Mouse (Mus musculus): Measurements from ENCODE around the gene Susd6. TPM values are rescaled to one million over a fixed set of nuclear protein-coding genes. Genes with fewer than 3 reads are reported as not detected.

Gene Susd6
- polyA plus RNA-seq, 1 experiment from 2014 or later: 17.7 TPM

DNA sequence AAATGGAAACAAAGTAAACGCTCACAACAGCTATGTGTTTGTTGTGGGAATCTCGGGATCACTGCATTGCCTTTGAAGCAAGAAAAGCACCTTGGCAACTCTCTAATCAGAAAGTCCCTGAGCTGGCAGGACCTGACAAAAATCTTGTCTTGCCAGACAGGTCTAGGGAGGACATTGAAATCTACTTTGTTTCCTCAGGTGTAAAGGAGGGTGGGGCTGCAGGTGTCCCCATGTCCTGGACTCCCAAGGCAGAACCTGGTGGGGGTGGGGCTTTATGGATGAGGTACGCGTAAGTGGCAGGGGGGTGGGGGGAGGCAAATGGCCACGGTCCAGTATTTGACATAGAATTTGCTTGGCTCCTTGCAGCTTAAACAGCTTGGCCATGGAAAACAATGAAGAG lies 133.3 kb downstream of the Susd6 start:
- Histone ChIP-seq H3K4me2 (replicated peaks; ENCODE audit: low read depth, low read length) (no peak overlapping the region), H3K4me1 (replicated peaks; ENCODE audit: control insufficient read depth, insufficient read depth, low read length) (no peaks in the 10 kb centered on the region), H3K27ac (ENCODE audit: low read depth, low read length) (no peak overlapping the region), H3K4me3 (ENCODE audit: low read depth, low read length) (no peak overlapping the region), H3K36me3 (ENCODE audit: control insufficient read depth, insufficient read depth, low read length) (no peaks in the 10 kb centered on the region), H3K27me3 (ENCODE audit: control insufficient read depth, insufficient read depth, low read length) (no peaks in the 10 kb centered on the region), H3K9ac (ENCODE audit: low read depth, low read length) (no peak overlapping the region), H3K9me3 (ENCODE audit: control insufficient read depth, low read length) (no peaks in the 10 kb centered on the region)
- DNase-seq (ENCODE audit: low spot score) (no peak), ATAC-seq (ENCODE audit: low FRiP score) (no peak)
- 67% methylated on average over 5 of the region's 5 CpGs for WGBS

DNA sequence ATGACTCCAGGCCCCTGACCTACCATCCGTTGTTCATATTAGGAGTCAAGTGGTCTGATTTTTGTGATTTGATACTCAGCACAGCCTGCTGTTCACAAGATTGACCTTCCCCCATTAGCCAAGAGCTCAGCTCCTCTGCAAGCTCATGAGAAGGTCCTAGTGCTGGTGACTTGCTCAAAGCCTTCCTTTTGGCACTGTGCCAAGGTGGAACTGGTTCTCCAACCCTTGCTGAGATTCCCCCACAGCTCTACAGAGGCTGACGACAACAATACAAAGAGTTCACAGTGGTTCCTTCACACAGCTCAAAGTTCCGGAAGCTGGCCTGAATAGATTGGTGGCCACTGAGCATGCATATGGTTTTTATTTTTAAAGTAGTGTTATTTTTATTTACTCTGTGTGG lies 133.9 kb downstream of the Susd6 start:
- WGBS: 66% methylated on average over 3 of the region's 3 CpGs
- no peak for ATAC-seq (ENCODE audit: low FRiP score)

DNA sequence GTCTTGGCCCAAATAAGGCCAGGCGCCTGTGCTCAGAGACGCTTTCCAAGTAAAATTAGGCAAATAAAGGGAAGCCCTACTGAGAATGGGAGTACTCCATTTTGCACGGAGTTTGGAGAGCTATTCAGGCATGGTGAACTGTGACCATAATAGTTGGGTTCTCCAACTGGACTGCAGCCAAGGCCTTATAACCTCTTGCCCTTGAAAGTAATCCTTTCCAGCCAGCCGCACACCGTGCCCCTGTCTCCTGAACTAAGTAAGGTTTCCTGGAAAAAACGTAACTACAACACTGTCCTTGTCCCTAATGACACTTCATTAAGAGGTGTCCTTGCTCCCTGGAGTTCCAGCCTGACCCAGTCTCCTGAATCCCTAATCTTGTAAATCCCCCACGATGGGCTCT lies 135.6 kb downstream of the Susd6 start:
- no peaks in the 10 kb centered on the region for H3K9me3 ChIP-seq (ENCODE audit: control insufficient read depth, low read length)
- no peak overlapping the region for H3K4me2 ChIP-seq (replicated peaks; ENCODE audit: low read depth, low read length)
- no peak for ATAC-seq (ENCODE audit: low FRiP score)
- no peak for DNase-seq (ENCODE audit: low spot score)
- H3K27me3 ChIP-seq (ENCODE audit: control insufficient read depth, insufficient read depth, low read length): no peaks in the 10 kb centered on the region
- H3K9ac ChIP-seq (ENCODE audit: low read depth, low read length): no peak overlapping the region
- H3K27ac ChIP-seq (ENCODE audit: low read depth, low read length): no peak overlapping the region
- no peaks in the 10 kb centered on the region for H3K4me1 ChIP-seq (replicated peaks; ENCODE audit: control insufficient read depth, insufficient read depth, low read length)
- WGBS: 56% methylated on average over 7 of the region's 7 CpGs
- H3K4me3 ChIP-seq (ENCODE audit: low read depth, low read length): no peak overlapping the region
- H3K36me3 ChIP-seq (ENCODE audit: control insufficient read depth, insufficient read depth, low read length): no peaks in the 10 kb centered on the region

More for the DNA sequence above, 133.9 kb downstream of the Susd6 start:
- no peak overlapping the region for H3K27ac ChIP-seq (ENCODE audit: low read depth, low read length)
- H3K4me2 ChIP-seq (replicated peaks; ENCODE audit: low read depth, low read length): no peak overlapping the region
- H3K4me1 ChIP-seq (replicated peaks; ENCODE audit: control insufficient read depth, insufficient read depth, low read length): no peaks in the 10 kb centered on the region
- H3K9ac ChIP-seq (ENCODE audit: low read depth, low read length): no peak overlapping the region
- no peak for DNase-seq (ENCODE audit: low spot score)
- no peaks in the 10 kb centered on the region for H3K27me3 ChIP-seq (ENCODE audit: control insufficient read depth, insufficient read depth, low read length)
- no peaks in the 10 kb centered on the region for H3K36me3 ChIP-seq (ENCODE audit: control insufficient read depth, insufficient read depth, low read length)
- no peaks in the 10 kb centered on the region for H3K9me3 ChIP-seq (ENCODE audit: control insufficient read depth, low read length)
- H3K4me3 ChIP-seq (ENCODE audit: low read depth, low read length): no peak overlapping the region

DNA sequence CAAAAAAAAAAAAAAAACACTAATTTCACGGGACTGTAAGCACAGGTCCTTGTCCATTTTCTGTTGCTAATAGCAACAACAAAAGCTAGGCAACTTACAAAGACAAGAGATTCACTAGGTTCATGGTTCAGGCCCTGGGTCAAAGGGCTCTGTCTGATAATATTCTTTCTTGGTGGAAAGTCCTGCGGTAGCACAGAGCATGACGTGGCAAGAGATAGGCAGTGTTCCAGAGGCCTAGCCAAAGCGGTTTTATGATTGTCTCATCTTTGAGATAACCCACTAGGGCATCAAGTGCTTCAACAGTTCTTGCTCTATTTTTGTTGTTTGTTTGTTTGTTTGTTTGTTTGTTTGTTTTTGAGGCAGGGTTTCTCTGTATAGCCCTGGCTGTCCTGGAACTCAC lies 136.2 kb downstream of the Susd6 start:
- no peak overlapping the region for H3K27ac ChIP-seq (ENCODE audit: low read depth, low read length)
- H3K9me3 ChIP-seq (ENCODE audit: control insufficient read depth, low read length): no peaks in the 10 kb centered on the region
- H3K27me3 ChIP-seq (ENCODE audit: control insufficient read depth, insufficient read depth, low read length): no peaks in the 10 kb centered on the region
- H3K4me3 ChIP-seq (ENCODE audit: low read depth, low read length): no peak overlapping the region
- H3K4me2 ChIP-seq (replicated peaks; ENCODE audit: low read depth, low read length): no peak overlapping the region
- H3K36me3 ChIP-seq (ENCODE audit: control insufficient read depth, insufficient read depth, low read length): no peaks in the 10 kb centered on the region
- H3K4me1 ChIP-seq (replicated peaks; ENCODE audit: control insufficient read depth, insufficient read depth, low read length): no peaks in the 10 kb centered on the region
- H3K9ac ChIP-seq (ENCODE audit: low read depth, low read length): no peak overlapping the region
- ATAC-seq (ENCODE audit: low FRiP score) (no peak), DNase-seq (ENCODE audit: low spot score) (no peak)
- 73% methylated on average over 4 of the region's 4 CpGs for WGBS

DNA sequence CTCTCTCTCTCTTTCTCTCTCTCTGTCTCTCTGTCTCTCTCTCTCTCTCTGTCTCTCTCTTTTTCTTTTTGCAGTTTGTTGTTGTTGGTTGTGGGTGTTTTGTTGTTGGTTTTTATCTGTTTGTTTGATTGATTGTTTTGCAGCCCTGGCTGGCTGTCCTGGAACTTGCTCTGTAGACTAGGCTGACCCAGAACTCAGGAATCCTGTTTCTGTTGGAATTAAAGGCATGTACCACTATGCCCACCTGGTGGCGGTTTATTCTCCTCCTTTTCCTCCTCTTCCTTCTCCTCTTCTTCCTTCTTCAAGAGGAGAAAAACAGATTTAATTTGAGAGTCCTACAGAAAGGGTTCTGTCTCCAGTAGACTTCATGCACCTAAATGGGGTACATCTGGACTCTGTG lies 137.2 kb downstream of the Susd6 start:
- no peaks in the 10 kb centered on the region for H3K9me3 ChIP-seq (ENCODE audit: control insufficient read depth, low read length)
- no peak overlapping the region for H3K27ac ChIP-seq (ENCODE audit: low read depth, low read length)
- WGBS: 67% methylated on average over 1 of the region's 1 CpGs
- no peak for ATAC-seq (ENCODE audit: low FRiP score)
- no peaks in the 10 kb centered on the region for H3K4me1 ChIP-seq (replicated peaks; ENCODE audit: control insufficient read depth, insufficient read depth, low read length)
- H3K9ac ChIP-seq (ENCODE audit: low read depth, low read length): no peak overlapping the region
- H3K4me2 ChIP-seq (replicated peaks; ENCODE audit: low read depth, low read length): no peak overlapping the region
- no peak for DNase-seq (ENCODE audit: low spot score)
- no peaks in the 10 kb centered on the region for H3K27me3 ChIP-seq (ENCODE audit: control insufficient read depth, insufficient read depth, low read length)
- no peaks in the 10 kb centered on the region for H3K36me3 ChIP-seq (ENCODE audit: control insufficient read depth, insufficient read depth, low read length)
- no peak overlapping the region for H3K4me3 ChIP-seq (ENCODE audit: low read depth, low read length)

DNA sequence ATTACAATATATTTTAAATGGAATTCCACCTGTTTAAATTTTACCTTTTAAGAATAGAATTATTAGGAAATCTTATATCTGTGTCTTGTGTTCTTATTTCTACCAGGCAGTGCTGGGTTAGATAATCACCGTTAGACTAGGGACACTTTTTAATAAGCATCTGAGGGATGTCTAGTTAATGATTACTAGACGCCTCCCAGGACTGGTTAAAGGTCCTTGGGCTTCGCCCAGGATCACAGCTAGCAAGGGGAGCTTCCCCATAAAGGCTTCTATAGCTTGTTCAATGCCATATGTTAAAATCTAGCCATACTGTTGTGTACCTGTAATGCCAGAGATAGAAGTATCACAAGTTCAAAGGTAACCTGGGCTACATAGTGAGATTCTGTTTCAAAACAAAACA lies 138.6 kb downstream of the Susd6 start:
- Histone ChIP-seq H3K27ac (ENCODE audit: low read depth, low read length) (no peak overlapping the region), H3K4me3 (ENCODE audit: low read depth, low read length) (no peak overlapping the region), H3K4me1 (replicated peaks; ENCODE audit: control insufficient read depth, insufficient read depth, low read length) (no peaks in the 10 kb centered on the region), H3K9ac (ENCODE audit: low read depth, low read length) (no peak overlapping the region), H3K36me3 (ENCODE audit: control insufficient read depth, insufficient read depth, low read length) (no peaks in the 10 kb centered on the region), H3K9me3 (ENCODE audit: control insufficient read depth, low read length) (no peaks in the 10 kb centered on the region), H3K4me2 (replicated peaks; ENCODE audit: low read depth, low read length) (no peak overlapping the region), H3K27me3 (ENCODE audit: control insufficient read depth, insufficient read depth, low read length) (no peaks in the 10 kb centered on the region)
- DNase-seq (ENCODE audit: low spot score): no peak
- WGBS: 81% methylated on average over 3 of the region's 3 CpGs
- ATAC-seq (ENCODE audit: low FRiP score): no peak

DNA sequence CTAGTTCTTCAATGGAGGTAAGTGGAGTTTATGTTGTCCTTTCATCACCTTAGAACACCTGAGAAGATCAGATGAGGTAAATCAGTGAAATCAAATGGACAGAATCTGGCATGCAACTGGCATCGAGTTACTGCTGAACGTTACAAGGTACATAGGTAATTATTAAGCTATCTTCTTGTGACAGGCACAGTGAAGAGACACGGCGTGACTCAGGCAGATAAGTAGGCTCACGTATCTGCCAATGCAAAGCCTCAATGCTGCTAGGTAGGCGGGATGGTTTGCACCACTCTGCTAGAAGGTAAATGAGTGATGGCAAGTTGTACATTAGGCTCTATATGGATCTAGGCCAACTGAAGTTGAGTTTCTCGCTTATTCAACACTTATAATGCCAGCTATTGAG lies 139.8 kb downstream of the Susd6 start:
- no peak overlapping the region for H3K9ac ChIP-seq (ENCODE audit: low read depth, low read length)
- no peaks in the 10 kb centered on the region for H3K4me1 ChIP-seq (replicated peaks; ENCODE audit: control insufficient read depth, insufficient read depth, low read length)
- no peaks in the 10 kb centered on the region for H3K36me3 ChIP-seq (ENCODE audit: control insufficient read depth, insufficient read depth, low read length)
- no peak for ATAC-seq (ENCODE audit: low FRiP score)
- DNase-seq (ENCODE audit: low spot score): no peak
- no peaks in the 10 kb centered on the region for H3K9me3 ChIP-seq (ENCODE audit: control insufficient read depth, low read length)
- H3K27ac ChIP-seq (ENCODE audit: low read depth, low read length): no peak overlapping the region
- no peak overlapping the region for H3K4me2 ChIP-seq (replicated peaks; ENCODE audit: low read depth, low read length)
- 91% methylated on average over 7 of the region's 7 CpGs for WGBS
- no peaks in the 10 kb centered on the region for H3K27me3 ChIP-seq (ENCODE audit: control insufficient read depth, insufficient read depth, low read length)
- no peak overlapping the region for H3K4me3 ChIP-seq (ENCODE audit: low read depth, low read length)

Other genes starting within 250 kb of the Susd6 start
- 24.9 and 25.6 TPM in 2 replicates for gene Slc39a9, start 146.6 kb upstream of the Susd6 start, polyA plus RNA-seq (2014; fragmentation: Nextera tagmentation; extraction: Ambion mirVana)
- gene Erh, start 146.2 kb upstream of the Susd6 start, polyA plus RNA-seq (2014; fragmentation: Nextera tagmentation; extraction: Ambion mirVana): 322 and 356 TPM in 2 replicates
- gene Plekhd1, start 97.9 kb upstream of the Susd6 start, polyA plus RNA-seq (2014; fragmentation: Nextera tagmentation; extraction: Ambion mirVana): 1.1 and 1.2 TPM in 2 replicates
- gene Ccdc177, start 29.8 kb upstream of the Susd6 start, polyA plus RNA-seq (2014; fragmentation: Nextera tagmentation; extraction: Ambion mirVana): 3.9 and 4.6 TPM in 2 replicates
- 291 and 446 TPM in 2 replicates for gene Srsf5, start 155.0 kb downstream of the Susd6 start, polyA plus RNA-seq (2014; fragmentation: Nextera tagmentation; extraction: Ambion mirVana)
- 0.51 and 0.63 TPM in 2 replicates for gene Slc10a1, start 178.2 kb downstream of the Susd6 start, polyA plus RNA-seq (2014; fragmentation: Nextera tagmentation; extraction: Ambion mirVana)
- 12.9 and 18.7 TPM in 2 replicates for gene Smoc1, start 236.3 kb downstream of the Susd6 start, polyA plus RNA-seq (2014; fragmentation: Nextera tagmentation; extraction: Ambion mirVana)